Mouse (Mus musculus): ENCODE data around the gene Mcm2.
A peak's percentile ranks its signal among the peaks of the same experiment; 100 is the strongest.

Mcm2 gene

GRCm38 (mm10) chr6:88927595-88927994, 29.0 kb upstream of the Mcm2 start:
- DNase-seq (ENCODE audit: low read depth in 1 of 2, low spot score in 2 of 2) = peak in 1 of 2 experiments; percentile 43

- DNase-seq (ENCODE audit: low read depth in 1 of 2, low spot score in 2 of 2) = no peak
Measured at GRCm38 (mm10) chr6:88926870-88927269, 28.3 kb upstream of the Mcm2 start.

GRCm38 (mm10) chr6:88925640-88926205, 27.1 kb upstream of the Mcm2 start:
- DNase-seq (ENCODE audit: low read depth in 1 of 2, low spot score in 2 of 2) = no peak

GRCm38 (mm10) chr6:88924502-88925275, 26.1 kb upstream of the Mcm2 start:
- no peak for DNase-seq (ENCODE audit: low read depth in 1 of 2, low spot score in 2 of 2)

- DNase-seq (ENCODE audit: low read depth in 1 of 2, low spot score in 2 of 2) = no peak
Measured at GRCm38 (mm10) chr6:88918802-88919201, 20.2 kb upstream of the Mcm2 start.

- DNase-seq (ENCODE audit: low read depth in 1 of 2, low spot score in 2 of 2) = no peak
Measured at GRCm38 (mm10) chr6:88916153-88916552, 17.6 kb upstream of the Mcm2 start.

GRCm38 (mm10) chr6:88915510-88915909, 16.9 kb upstream of the Mcm2 start:
- DNase-seq (ENCODE audit: low read depth in 1 of 2, low spot score in 2 of 2) = no peak

GRCm38 (mm10) chr6:88914799-88915198, 16.2 kb upstream of the Mcm2 start:
- DNase-seq (ENCODE audit: low read depth in 1 of 2, low spot score in 2 of 2) = no peak

GRCm38 (mm10) chr6:88913440-88913839, 14.9 kb upstream of the Mcm2 start:
- no peak for DNase-seq (ENCODE audit: low read depth in 1 of 2, low spot score in 2 of 2)

- no peak for DNase-seq (ENCODE audit: low read depth in 1 of 2, low spot score in 2 of 2)
Measured at GRCm38 (mm10) chr6:88913022-88913421, 14.4 kb upstream of the Mcm2 start.

- DNase-seq (ENCODE audit: low read depth in 1 of 2, low spot score in 2 of 2) = no peak
Measured at GRCm38 (mm10) chr6:88909151-88909550, 10.6 kb upstream of the Mcm2 start.

- peak in 1 of 2 experiments; percentile 26 for DNase-seq (ENCODE audit: low read depth in 1 of 2, low spot score in 2 of 2)
Measured at GRCm38 (mm10) chr6:88906369-88907108, 8.0 kb upstream of the Mcm2 start.

- DNase-seq (ENCODE audit: low read depth in 1 of 2, low spot score in 2 of 2) = no peak
Measured at GRCm38 (mm10) chr6:88905042-88905441, 6.5 kb upstream of the Mcm2 start.

GRCm38 (mm10) chr6:88904456-88904974, 5.9 kb upstream of the Mcm2 start:
- DNase-seq (ENCODE audit: low read depth in 1 of 2, low spot score in 2 of 2) = no peak

- peak in 1 of 2 experiments; percentile 47 for DNase-seq (ENCODE audit: low read depth in 1 of 2, low spot score in 2 of 2)
Measured at GRCm38 (mm10) chr6:88903708-88904107, 5.1 kb upstream of the Mcm2 start.

- DNase-seq (ENCODE audit: low read depth in 1 of 2, low spot score in 2 of 2) = peak; percentile 85 to 89
Measured at GRCm38 (mm10) chr6:88901947-88902820, 3.6 kb upstream of the Mcm2 start, which contains the start of gene Tpra1. Gene Tpra1 (plus strand): TSS chr6:88902251.

- no peak for DNase-seq (ENCODE audit: low read depth in 1 of 2, low spot score in 2 of 2)
Measured at GRCm38 (mm10) chr6:88901471-88901870, 2.9 kb upstream of the Mcm2 start.

- DNase-seq (ENCODE audit: low read depth in 1 of 2, low spot score in 2 of 2) = no peak
Measured at GRCm38 (mm10) chr6:88899628-88900027, 1.0 kb upstream of the Mcm2 start.

GRCm38 (mm10) chr6:88899086-88899485, 506 bp upstream of the Mcm2 start:
- no peak for DNase-seq (ENCODE audit: low read depth in 1 of 2, low spot score in 2 of 2)

- DNase-seq (ENCODE audit: low read depth in 1 of 2, low spot score in 2 of 2) = no peak
Measured at GRCm38 (mm10) chr6:88897246-88897645, 1.3 kb downstream of the Mcm2 start.

- no peak for DNase-seq (ENCODE audit: low read depth in 1 of 2, low spot score in 2 of 2)
Measured at GRCm38 (mm10) chr6:88895943-88896342, 2.6 kb downstream of the Mcm2 start.
